In genomic region chr5:8571118-8571517, GRCm38 (mm10) we compare ENCODE assay signal across 15 mouse cellular contexts. TPM values are rescaled to one million over a fixed set of nuclear protein-coding genes. Genes with fewer than 3 reads are reported as not detected.
DNase-seq lines count a peak whose midpoint lies in the region; ATAC-seq and TF ChIP-seq lines count a peak whose summit lies in the region.
"Had no signal": no experiment of that assay in that cellular context is flagged by ENCODE, and none has a peak within 500 bp of the region (broad histone marks: within the 10 kb centered on the region; RNA-seq: fewer than 3 reads in every experiment).

No protein-coding gene starts in this region.

- no peak for TF ChIP-seq CTCF in heart, adult 2 months (IDR thresholded peaks at IDR 0.05)
- TF ChIP-seq CTCF in lung, postnatal 0 days (IDR thresholded peaks at IDR 0.05) = no peak

- intact Hi-C loops in heart, adult 2 months (cut with DNase I) = no loop called here

- H3K9me3 ChIP-seq in heart, embryonic 12.5 days (replicated peaks) = no peaks in the 10 kb centered on the region
- no peaks in the 10 kb centered on the region for H3K9me3 ChIP-seq in heart, embryonic 15.5 days (replicated peaks)
- no peaks in the 10 kb centered on the region for H3K9me3 ChIP-seq in lung, postnatal 0 days (ENCODE audit: low read length)
- H3K9me3 ChIP-seq: embryonic facial prominence, embryonic 10.5 days; hindbrain, embryonic 15.5 days had no signal

- WGBS in heart, adult 2 months = 34% methylated on average over 3 of the region's 3 CpGs
- WGBS in heart, embryonic 12.5 days = 52% methylated on average over 3 of the region's 3 CpGs
- WGBS in heart, embryonic 15.5 days = 57% methylated on average over 3 of the region's 3 CpGs
- 55% methylated on average over 3 of the region's 3 CpGs for WGBS in lung, postnatal 0 days

- peak overlapping the region; percentile 15; the same call in 1 of the 2 replicates for H3K4me3 ChIP-seq in heart, adult 2 months
- no peak overlapping the region for H3K4me3 ChIP-seq in heart, embryonic 12.5 days
- no peak overlapping the region for H3K4me3 ChIP-seq in heart, embryonic 15.5 days
- no peak overlapping the region for H3K4me3 ChIP-seq in lung, postnatal 0 days (ENCODE audit: low read depth, low read length)
- H3K4me3 ChIP-seq: embryonic facial prominence, embryonic 10.5 days; hindbrain, embryonic 15.5 days; myocyte had no signal

- H3K4me2 ChIP-seq in heart, embryonic 12.5 days = no peak overlapping the region
- no peak overlapping the region for H3K4me2 ChIP-seq in heart, embryonic 15.5 days
- H3K4me2 ChIP-seq in lung, postnatal 0 days (replicated peaks; ENCODE audit: low read depth, low read length) = no peak overlapping the region
- H3K4me2 ChIP-seq: hindbrain, embryonic 15.5 days had no signal

- peaks cover 10% of the 10 kb centered on the region for H3K36me3 ChIP-seq in heart, adult 2 months (ENCODE audit: control insufficient read depth, insufficient read depth, low read length)
- no peaks in the 10 kb centered on the region for H3K36me3 ChIP-seq in heart, embryonic 12.5 days
- no peaks in the 10 kb centered on the region for H3K36me3 ChIP-seq in heart, embryonic 15.5 days
- H3K36me3 ChIP-seq in lung, postnatal 0 days (ENCODE audit: insufficient read depth, low read length) = no peaks in the 10 kb centered on the region
- H3K36me3 ChIP-seq: embryonic facial prominence, embryonic 10.5 days; hindbrain, embryonic 15.5 days had no signal

- no peak overlapping the region for H3K9ac ChIP-seq in heart, adult 2 months (ENCODE audit: low read depth, low read length)
- no peak overlapping the region for H3K9ac ChIP-seq in heart, embryonic 12.5 days
- H3K9ac ChIP-seq in heart, embryonic 15.5 days = no peak overlapping the region
- no peak overlapping the region for H3K9ac ChIP-seq in lung, postnatal 0 days (replicated peaks; ENCODE audit: low read depth)
- H3K9ac ChIP-seq: hindbrain, embryonic 15.5 days had no signal

- 0 out of 2 replicates have a peak, but pooled peaks have one; percentile 42 for TF ChIP-seq EP300 in heart, adult 2 months (IDR thresholded peaks at IDR 0.05; ENCODE audit: insufficient read depth, low read depth, low read length)
- TF ChIP-seq EP300 in lung, postnatal 0 days (IDR thresholded peaks at IDR 0.05) = no peak

- peak overlapping the region; percentile 61 for H3K27ac ChIP-seq in heart, adult 2 months
- H3K27ac ChIP-seq in heart, embryonic 12.5 days (ENCODE audit: poor library complexity, severe bottlenecking) = no peak overlapping the region; the same call in 1 of the 2 replicates
- peak overlapping the region; percentile 19 for H3K27ac ChIP-seq in heart, embryonic 15.5 days
- no peak overlapping the region for H3K27ac ChIP-seq in lung, postnatal 0 days (ENCODE audit: low read length)
- H3K27ac ChIP-seq: embryonic facial prominence, embryonic 10.5 days; hindbrain, embryonic 15.5 days had no signal

- peak; percentile 26 to 36 for DNase-seq in heart, adult 2 months
- DNase-seq in ZHBTc4 (ENCODE audit: low read depth, low spot score) = peak; percentile 27
- peak; percentile 32 for DNase-seq in lung, postnatal 0 days (ENCODE audit: low spot score)
- no peak for DNase-seq in urinary bladder, adult 2 months (ENCODE audit: low spot score)
- no peak for DNase-seq in frontal cortex, postnatal 25 days (ENCODE audit: low spot score in 2 of 2)
- DNase-seq in natural killer cell, adult 2 months (ENCODE audit: low spot score in 2 of 2) = no peak
- DNase-seq: adrenal gland, postnatal 10 days; liver; thymus, postnatal 36 days had no signal

- ATAC-seq in heart, embryonic 12.5 days (ENCODE audit: insufficient number of reproducible peaks, low FRiP score) = no peak
- no peak for ATAC-seq in heart, embryonic 15.5 days (replicated peaks; ENCODE audit: insufficient number of reproducible peaks, insufficient read depth, low FRiP score, low read depth)
- ATAC-seq in lung, postnatal 0 days = peak; percentile 44

- no peaks in the 10 kb centered on the region for H3K27me3 ChIP-seq in heart, adult 2 months (ENCODE audit: control insufficient read depth, insufficient read depth, low read length)
- no peaks in the 10 kb centered on the region for H3K27me3 ChIP-seq in heart, embryonic 12.5 days (replicated peaks)
- H3K27me3 ChIP-seq in heart, embryonic 15.5 days = no peaks in the 10 kb centered on the region
- H3K27me3 ChIP-seq in lung, postnatal 0 days (replicated peaks; ENCODE audit: insufficient read depth, low read length) = no peaks in the 10 kb centered on the region
- H3K27me3 ChIP-seq: hindbrain, embryonic 15.5 days had no signal

- H3K4me1 ChIP-seq in heart, adult 2 months (ENCODE audit: control insufficient read depth, insufficient read depth, low read length) = no peaks in the 10 kb centered on the region; the same call in 1 of the 2 replicates
- H3K4me1 ChIP-seq in heart, embryonic 12.5 days (replicated peaks) = no peaks in the 10 kb centered on the region
- no peaks in the 10 kb centered on the region for H3K4me1 ChIP-seq in heart, embryonic 15.5 days (replicated peaks)
- no peaks in the 10 kb centered on the region for H3K4me1 ChIP-seq in lung, postnatal 0 days (ENCODE audit: insufficient read depth, low read depth, low read length)
- H3K4me1 ChIP-seq: embryonic facial prominence, embryonic 10.5 days; hindbrain, embryonic 15.5 days had no signal

- peaks cover 2% of the 10 kb centered on the region; the same call in 1 of the 2 replicates for H3K79me2 ChIP-seq in heart, adult 2 months (replicated peaks; ENCODE audit: control insufficient read depth, insufficient read depth, low read length)

- 0 out of 2 replicates have a peak, but pooled peaks have one; percentile 11 for TF ChIP-seq POLR2A in heart, adult 2 months (IDR thresholded peaks at IDR 0.05; ENCODE audit: insufficient read depth, low read depth, low read length)

RNA-seq across cellular contexts. Expression of gene Rundc3b, which starts 51.6 kb away (rescaled TPM):
- under 1 TPM; 0.23 to 0.31 TPM for total RNA-seq in heart, adult 2 months (2021)
- 0.08 and 0.15 TPM in 2 replicates for polyA plus RNA-seq in heart, adult 2 months (2012; rRNA removed)
- polyA plus RNA-seq in heart, embryonic 12.5 days (2016; fragmentation: Nextera tagmentation; extraction: Ambion mirVana) = 1.4 and 1.7 TPM in 2 replicates
- 0.78 and 0.93 TPM in 2 replicates for polyA plus RNA-seq in heart, embryonic 15.5 days (2015; fragmentation: Nextera tagmentation; extraction: Ambion mirVana)
- 0.52 and 0.58 TPM in 2 replicates for polyA plus RNA-seq in lung, postnatal 0 days (2015; fragmentation: Nextera tagmentation; extraction: Ambion mirVana)
- polyA plus RNA-seq in urinary bladder, adult 2 months (2012; rRNA removed) = 0.21 and 0.29 TPM in 2 replicates
- total RNA-seq: MEL had no signal
- polyA plus RNA-seq: myocyte had no signal

Comparison
In these comparisons a context has a peak if more than half of its experiments do, and no peak if none do; other contexts are left out.
1. H3K27ac ChIP-seq: peak in heart, adult 2 months (single experiment) and heart, embryonic 15.5 days (single experiment); none in heart, embryonic 12.5 days (single experiment) and lung, postnatal 0 days (single experiment).
2. DNase-seq: peak in heart, adult 2 months (2 of 2), ZHBTc4 (single experiment) and lung, postnatal 0 days (single experiment); none in urinary bladder, adult 2 months (single experiment), frontal cortex, postnatal 25 days (0 of 2) and natural killer cell, adult 2 months (0 of 2).